Mouse (Mus musculus) neural tube, embryonic 13.5 days (tissue): ENCODE measurements around the gene Mum1. TPM values are rescaled to one million over a fixed set of nuclear protein-coding genes. Genes with fewer than 3 reads are reported as not detected.

Experiments
- ATAC-seq: fragments of 200-750 bp; cut with Nextera tagmentation; 2 replicates; pipeline ENCODE4 v1.8.0; 2017; ENCODE audit warnings: low read depth, mild to moderate bottlenecking, moderate TSS enrichment, moderate library complexity
- H3K27ac ChIP-seq: fragments of 300-500 bp; sonication (generic); replicated peaks from 2 replicates; pipeline ENCODE4 v1.5.1; 2015; ENCODE audit warnings: moderate library complexity, mild to moderate bottlenecking, inconsistent platforms
- H3K27me3 ChIP-seq: fragments of 300-500 bp; sonication (generic); 2 replicates; pipeline ENCODE4 v1.6.1; 2015; ENCODE audit warnings: mild to moderate bottlenecking, inconsistent platforms
- H3K36me3 ChIP-seq: fragments of 300-500 bp; sonication (generic); 2 replicates; pipeline ENCODE4 v1.6.1; 2015; ENCODE audit warnings: mild to moderate bottlenecking, inconsistent platforms
- H3K4me1 ChIP-seq: fragments of 300-500 bp; sonication (generic); replicated peaks from 2 replicates; pipeline ENCODE4 v1.6.1; 2015; ENCODE audit warnings: inconsistent platforms
- H3K4me2 ChIP-seq: fragments of 300-500 bp; sonication (generic); 2 replicates; pipeline ENCODE4 v1.6.1; 2015; ENCODE audit warnings: inconsistent platforms, mild to moderate bottlenecking, moderate library complexity
- H3K4me3 ChIP-seq: fragments of 300-500 bp; sonication (generic); 2 replicates; pipeline ENCODE4 v1.5.1; 2015; ENCODE audit warnings: mild to moderate bottlenecking, inconsistent platforms
- H3K9ac ChIP-seq: fragments of 300-500 bp; sonication (generic); 2 replicates; pipeline ENCODE4 v1.6.1; 2015; ENCODE audit warnings: moderate library complexity, mild to moderate bottlenecking, inconsistent platforms
- H3K9me3 ChIP-seq: fragments of 300-500 bp; sonication (generic); 2 replicates; pipeline ENCODE4 v1.6.1; 2016; ENCODE audit warnings: inconsistent platforms
- WGBS: fragments of 180-500 bp; shearing (Covaris S2); methylation state at CpG from one replicate; pipeline ENCODE4 v1.1.7; 2015; 5-methylcytosine and 5-hydroxymethylcytosine counted together
- polyA plus RNA-seq: library from polyadenylated mRNA; unstranded; fragments of >200 nt; fragmentation: Nextera tagmentation; extraction: Ambion mirVana; gene quantifications from 2 replicates; pipeline ENCODE4 v1.2.1, GENCODE M21; 2015

Gene Mum1
- polyA plus RNA-seq: 46.5 and 60.7 TPM in 2 replicates

DNA sequence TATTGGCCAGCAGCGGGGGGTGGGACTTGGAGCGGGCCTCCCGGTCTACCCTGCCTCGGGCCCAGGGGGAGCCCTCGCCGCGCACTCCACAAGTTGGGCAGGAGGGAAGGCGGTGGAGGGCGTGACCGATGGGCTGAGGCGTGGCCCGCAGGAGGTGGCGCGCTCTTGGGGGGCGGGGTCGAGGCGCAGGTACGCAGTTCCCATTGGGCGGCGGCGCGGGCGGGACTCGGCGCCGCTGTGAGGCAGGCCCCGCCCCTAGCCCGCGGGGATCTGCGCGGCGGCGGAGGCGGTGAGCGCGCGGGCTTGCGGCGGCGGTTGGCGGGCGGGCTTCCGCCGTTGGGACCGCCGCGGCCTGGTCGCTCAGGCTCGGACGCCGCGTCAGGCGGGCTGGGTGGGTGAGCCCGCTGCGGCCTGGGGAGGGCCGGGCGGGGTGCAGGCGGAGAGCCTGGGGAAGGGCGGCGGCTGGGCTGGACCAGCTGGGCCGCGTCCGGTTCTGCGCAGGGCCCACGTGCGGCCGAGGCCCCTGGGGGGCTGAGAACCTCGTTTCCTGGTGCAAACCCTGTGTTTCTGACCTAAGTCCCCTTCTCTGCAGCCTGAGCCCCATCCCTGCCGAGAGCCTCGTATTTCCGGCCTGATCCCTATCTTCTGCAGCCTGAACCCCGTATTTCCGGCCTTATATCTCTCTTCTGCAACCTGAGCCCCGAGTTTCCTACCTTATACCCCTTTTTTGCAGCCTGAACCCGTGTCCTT lies at the start of gene Mum1:
TSS of gene Mum1 (plus strand) at position 19 of the 750 bp plus-strand sequence.
- Histone ChIP-seq H3K27ac (peak within 1 kb of the TSS; percentile 96), H3K4me2 (peak within 1 kb of the TSS; percentile 94), H3K27me3 (no peaks in the 10 kb centered on the region), H3K9me3 (no peaks in the 10 kb centered on the region), H3K4me1 (peaks cover 48% of the 10 kb centered on the region), H3K9ac (peak within 1 kb of the TSS; percentile 97), H3K36me3 (peaks cover 17% of the 10 kb centered on the region), H3K4me3 (peak within 1 kb of the TSS; percentile 83)
- peak; percentile 97 for ATAC-seq
- WGBS: under 1% methylated on average over 65 of the region's 75 CpGs

GRCm38 (mm10) chr10:80177441-80178279 lies 48.6 kb upstream of the Mum1 start:
- H3K9ac ChIP-seq: peak overlapping the region; percentile 31; the same call in 1 of the 2 replicates
- peaks cover 42% of the 10 kb centered on the region for H3K4me1 ChIP-seq
- no peak for ATAC-seq
- 67% methylated on average over 7 of the region's 7 CpGs for WGBS
- no peak overlapping the region for H3K4me3 ChIP-seq
- H3K27ac ChIP-seq: no peak overlapping the region
- 0 out of 2 replicates have a peak, but pooled peaks cover 3% of the 10 kb centered on the region for H3K36me3 ChIP-seq
- H3K27me3 ChIP-seq: no peaks in the 10 kb centered on the region
- H3K4me2 ChIP-seq: no peak overlapping the region
- H3K9me3 ChIP-seq: no peaks in the 10 kb centered on the region

- peak; percentile 68 for ATAC-seq
- H3K4me3 ChIP-seq: peak within 1 kb of the TSS; percentile 89
- H3K9me3 ChIP-seq: no peaks in the 10 kb centered on the region
- peak within 1 kb of the TSS; percentile 85 for H3K27ac ChIP-seq
- H3K4me1 ChIP-seq: peaks cover 34% of the 10 kb centered on the region
- peak within 1 kb of the TSS; percentile 93 for H3K4me2 ChIP-seq
- H3K36me3 ChIP-seq: peaks cover 10% of the 10 kb centered on the region; the same call in 1 of the 2 replicates
- H3K27me3 ChIP-seq: no peaks in the 10 kb centered on the region
- WGBS: 1% methylated on average over 103 of the region's 106 CpGs
- H3K9ac ChIP-seq: peak within 1 kb of the TSS; percentile 98
Observed at GRCm38 (mm10) chr10:80179068-80180051, 46.9 kb upstream of the Mum1 start, which contains the start of gene Efna2. Gene Efna2, plus strand, starts transcription at chr10:80179482.

- Histone ChIP-seq H3K9ac (peak overlapping the region; percentile 98), H3K27ac (no peak overlapping the region), H3K4me3 (peak overlapping the region; percentile 89), H3K4me2 (peak overlapping the region; percentile 93), H3K36me3 (peaks cover 7% of the 10 kb centered on the region; the same call in 1 of the 2 replicates), H3K4me1 (peaks cover 39% of the 10 kb centered on the region), H3K27me3 (no peaks in the 10 kb centered on the region), H3K9me3 (no peaks in the 10 kb centered on the region)
- no peak for ATAC-seq
- 51% methylated on average over 6 of the region's 6 CpGs for WGBS
Observed at GRCm38 (mm10) chr10:80180288-80180687, 45.9 kb upstream of the Mum1 start.

GRCm38 (mm10) chr10:80180823-80181222 lies 45.4 kb upstream of the Mum1 start:
- no peak for ATAC-seq
- H3K4me1 ChIP-seq: peaks cover 42% of the 10 kb centered on the region
- peak overlapping the region; percentile 98 for H3K9ac ChIP-seq
- H3K4me3 ChIP-seq: peak overlapping the region; percentile 89
- peaks cover 7% of the 10 kb centered on the region; the same call in 1 of the 2 replicates for H3K36me3 ChIP-seq
- H3K4me2 ChIP-seq: peak overlapping the region; percentile 93
- H3K9me3 ChIP-seq: no peaks in the 10 kb centered on the region
- no peaks in the 10 kb centered on the region for H3K27me3 ChIP-seq
- H3K27ac ChIP-seq: 0 out of 2 replicates have a peak overlapping the region, but pooled peaks have one; percentile 0
- WGBS: 54% methylated on average over 5 of the region's 5 CpGs

DNA sequence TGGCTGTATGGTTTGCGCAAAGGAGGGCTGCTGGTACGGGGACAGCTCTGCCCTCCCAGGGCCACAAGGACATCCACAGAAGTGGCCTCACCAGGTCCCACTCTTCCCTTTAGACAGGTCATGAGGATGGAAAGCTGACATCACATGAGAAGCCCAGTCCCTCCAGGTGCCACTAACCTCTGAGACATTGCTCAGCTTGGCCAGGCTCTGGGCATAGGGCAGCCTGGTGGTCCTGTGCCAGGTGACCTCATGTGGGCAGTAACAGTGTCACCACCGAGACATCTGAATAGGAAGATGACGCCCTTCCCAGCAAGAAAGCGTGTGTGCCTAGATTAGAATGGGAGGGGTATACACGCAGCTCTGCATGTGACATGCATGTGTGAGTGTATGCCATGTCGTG lies 43.7 kb upstream of the Mum1 start:
- Histone ChIP-seq H3K4me1 (peaks cover 43% of the 10 kb centered on the region), H3K9me3 (no peaks in the 10 kb centered on the region), H3K4me2 (0 out of 2 replicates have a peak overlapping the region, but pooled peaks have one; percentile 93), H3K27me3 (no peaks in the 10 kb centered on the region; the same call in none of the 2 replicates), H3K4me3 (no peak overlapping the region), H3K9ac (no peak overlapping the region), H3K36me3 (peaks cover 18% of the 10 kb centered on the region), H3K27ac (no peak overlapping the region)
- no peak for ATAC-seq
- WGBS: 95% methylated on average over 7 of the region's 7 CpGs

DNA sequence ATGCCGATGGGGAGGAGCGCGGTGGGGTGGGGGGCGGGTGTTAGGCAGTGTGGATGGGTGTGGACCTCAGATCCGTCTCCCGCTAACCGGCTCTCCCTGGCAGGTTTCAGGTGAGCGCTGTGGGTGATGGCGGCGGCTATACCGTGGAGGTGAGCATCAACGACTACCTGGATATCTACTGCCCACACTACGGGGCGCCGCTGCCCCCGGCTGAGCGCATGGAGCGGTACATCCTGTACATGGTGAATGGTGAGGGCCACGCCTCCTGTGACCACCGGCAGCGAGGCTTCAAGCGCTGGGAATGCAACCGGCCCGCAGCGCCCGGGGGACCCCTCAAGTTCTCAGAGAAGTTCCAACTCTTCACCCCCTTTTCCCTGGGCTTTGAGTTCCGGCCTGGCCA lies 39.6 kb upstream of the Mum1 start:
- Histone ChIP-seq H3K4me3 (no peak overlapping the region), H3K27me3 (no peaks in the 10 kb centered on the region; the same call in none of the 2 replicates), H3K36me3 (peaks cover 35% of the 10 kb centered on the region), H3K9ac (no peak overlapping the region), H3K9me3 (no peaks in the 10 kb centered on the region), H3K4me2 (no peak overlapping the region), H3K27ac (no peak overlapping the region), H3K4me1 (peaks cover 47% of the 10 kb centered on the region)
- no peak for ATAC-seq
- 31% methylated on average over 27 of the region's 27 CpGs for WGBS

- Histone ChIP-seq H3K9ac (no peak overlapping the region), H3K27ac (no peak overlapping the region), H3K36me3 (peaks cover 35% of the 10 kb centered on the region), H3K4me1 (peaks cover 37% of the 10 kb centered on the region), H3K27me3 (no peaks in the 10 kb centered on the region; the same call in none of the 2 replicates), H3K9me3 (no peaks in the 10 kb centered on the region), H3K4me3 (no peak overlapping the region), H3K4me2 (no peak overlapping the region)
- WGBS: 87% methylated on average over 10 of the region's 10 CpGs
- no peak for ATAC-seq
Observed at GRCm38 (mm10) chr10:80187739-80188138, 38.5 kb upstream of the Mum1 start.

DNA sequence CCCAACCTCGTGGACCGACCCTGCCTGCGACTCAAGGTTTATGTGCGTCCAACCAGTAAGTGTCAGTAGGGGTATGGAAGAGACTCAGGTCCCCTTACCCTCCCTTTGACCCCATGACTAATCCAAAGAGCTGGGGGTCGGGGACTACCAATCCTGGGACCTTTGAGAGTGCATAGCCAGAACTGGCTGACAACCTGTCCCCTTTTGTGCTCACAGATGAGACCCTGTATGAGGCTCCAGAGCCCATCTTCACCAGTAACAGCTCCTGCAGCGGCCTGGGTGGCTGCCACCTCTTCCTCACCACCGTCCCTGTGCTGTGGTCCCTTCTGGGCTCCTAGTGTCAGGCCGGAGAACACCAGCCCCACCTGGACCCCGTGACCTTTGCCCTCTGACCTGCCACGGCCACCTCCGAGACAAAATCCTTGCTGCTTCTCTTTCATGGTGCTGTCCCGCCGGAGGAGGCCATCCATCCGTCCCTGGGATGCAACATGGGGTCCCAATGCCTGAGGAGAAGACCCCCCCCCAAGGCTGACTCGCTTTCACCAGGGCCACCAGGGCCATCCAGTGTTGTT lies 37.7 kb upstream of the Mum1 start:
- no peaks in the 10 kb centered on the region; the same call in none of the 2 replicates for H3K27me3 ChIP-seq
- no peaks in the 10 kb centered on the region for H3K9me3 ChIP-seq
- 0 out of 2 replicates have a peak overlapping the region, but pooled peaks have one; percentile 23 for H3K9ac ChIP-seq
- no peak overlapping the region for H3K4me3 ChIP-seq
- peaks cover 37% of the 10 kb centered on the region for H3K4me1 ChIP-seq
- H3K36me3 ChIP-seq: peaks cover 31% of the 10 kb centered on the region
- 73% methylated on average over 15 of the region's 15 CpGs for WGBS
- no peak overlapping the region for H3K27ac ChIP-seq
- no peak overlapping the region for H3K4me2 ChIP-seq
- ATAC-seq: no peak

DNA sequence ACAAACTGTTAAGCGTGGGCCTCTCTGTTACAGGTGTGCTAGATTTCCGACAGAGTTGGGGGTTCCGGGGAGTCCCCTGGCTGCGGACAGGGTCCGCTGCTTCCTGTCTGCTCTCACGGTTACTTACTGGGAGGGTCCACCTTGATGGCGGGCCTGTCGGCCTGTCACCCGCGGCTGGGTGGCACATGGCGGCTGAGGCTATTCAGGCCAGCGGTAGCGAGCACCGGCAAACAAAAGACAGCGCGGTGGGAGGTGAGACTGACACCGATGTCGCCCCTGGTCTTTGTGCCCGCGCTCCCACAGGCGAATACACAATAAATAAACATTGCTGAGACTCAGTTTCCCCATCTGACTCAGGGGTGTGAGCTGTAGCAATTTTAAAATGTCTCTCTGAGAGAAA lies 36.2 kb upstream of the Mum1 start:
- H3K9ac ChIP-seq: peak overlapping the region; percentile 78
- peak overlapping the region; percentile 41 for H3K4me3 ChIP-seq
- H3K4me2 ChIP-seq: peak overlapping the region; percentile 65
- peaks cover 40% of the 10 kb centered on the region for H3K4me1 ChIP-seq
- peaks cover 27% of the 10 kb centered on the region for H3K36me3 ChIP-seq
- H3K27me3 ChIP-seq: no peaks in the 10 kb centered on the region; the same call in none of the 2 replicates
- 1% methylated on average over 21 of the region's 21 CpGs for WGBS
- H3K27ac ChIP-seq: peak overlapping the region; percentile 82
- H3K9me3 ChIP-seq: no peaks in the 10 kb centered on the region
- ATAC-seq: peak; percentile 10; the same call in 1 of the 2 replicates
